Mouse (Mus musculus) stomach, postnatal 0 days (tissue): Measurements from ENCODE around the gene C2cd5.

ENCODE experiments used
- CTCF ChIP-seq: IDR thresholded peaks from 2 replicates; pipeline ENCODE4 v1.5.1; 2016; ENCODE audit warnings: antibody characterized with exemption, low read depth, mild to moderate bottlenecking, moderate library complexity
- EP300 ChIP-seq: optimal IDR thresholded peaks from 2 replicates; pipeline ENCODE3; 2016; ENCODE audit warnings: antibody characterized with exemption

GRCm38 (mm10) chr6:143129466-143129865 lies 29.5 kb upstream of the C2cd5 start:
- TF ChIP-seq CTCF (no peak), EP300 (no peak)
